Mouse (Mus musculus): Measurements from ENCODE around the gene Bid. TPM values are rescaled to one million over a fixed set of nuclear protein-coding genes. Genes with fewer than 3 reads are reported as not detected.
"Not testable (repeated sequence)": the region's sequence is repeated elsewhere in the genome, so short reads cannot be mapped to it uniquely, and the experiment has no call there.

The Bid gene
- polyA plus RNA-seq, 1 experiment from 2014 or later: 23.8 TPM

GRCm38 (mm10) chr6:120932597-120932996 is 15.9 kb upstream of the Bid start:
- Histone ChIP-seq H3K4me1 (peaks cover 4% of the 10 kb centered on the region; the same call in 1 of the 2 replicates), H3K36me3 (peaks cover 31% of the 10 kb centered on the region), H3K4me2 (no peak overlapping the region), H3K27ac (no peak overlapping the region), H3K27me3 (no peaks in the 10 kb centered on the region), H3K9ac (no peak overlapping the region), H3K9me3 (replicated peaks) (no peaks in the 10 kb centered on the region), H3K4me3 (replicated peaks) (no peak overlapping the region)
- WGBS: 82% methylated on average over 12 of the region's 12 CpGs
- no peak for ATAC-seq (replicated peaks; ENCODE audit: low FRiP score)

GRCm38 (mm10) chr6:120930450-120931306 is 14.0 kb upstream of the Bid start:
- no peak for ATAC-seq (replicated peaks; ENCODE audit: low FRiP score)
- Histone ChIP-seq H3K9ac (no peak overlapping the region), H3K4me2 (no peak overlapping the region), H3K36me3 (peaks cover 31% of the 10 kb centered on the region), H3K27ac (no peak overlapping the region), H3K27me3 (no peaks in the 10 kb centered on the region), H3K4me3 (replicated peaks) (no peak overlapping the region), H3K4me1 (peaks cover 4% of the 10 kb centered on the region; the same call in 1 of the 2 replicates), H3K9me3 (replicated peaks) (no peaks in the 10 kb centered on the region)
- WGBS: 82% methylated on average over 6 of the region's 6 CpGs

- Histone ChIP-seq H3K36me3 (peaks cover 25% of the 10 kb centered on the region), H3K9ac (no peak overlapping the region), H3K27ac (no peak overlapping the region), H3K4me2 (no peak overlapping the region), H3K4me3 (replicated peaks) (no peak overlapping the region), H3K27me3 (no peaks in the 10 kb centered on the region), H3K4me1 (peaks cover 4% of the 10 kb centered on the region; the same call in 1 of the 2 replicates), H3K9me3 (replicated peaks) (no peaks in the 10 kb centered on the region)
- ATAC-seq (replicated peaks; ENCODE audit: low FRiP score): no peak
- WGBS: 24% methylated on average over 1 of the region's 1 CpGs
Observed at GRCm38 (mm10) chr6:120929421-120929820, 12.8 kb upstream of the Bid start.

GRCm38 (mm10) chr6:120927765-120928164 is 11.1 kb upstream of the Bid start:
- Histone ChIP-seq H3K27ac (no peak overlapping the region), H3K4me1 (peaks cover 4% of the 10 kb centered on the region; the same call in 1 of the 2 replicates), H3K9ac (no peak overlapping the region), H3K4me2 (no peak overlapping the region), H3K4me3 (replicated peaks) (no peak overlapping the region), H3K9me3 (replicated peaks) (no peaks in the 10 kb centered on the region), H3K36me3 (peaks cover 15% of the 10 kb centered on the region), H3K27me3 (no peaks in the 10 kb centered on the region)
- ATAC-seq (replicated peaks; ENCODE audit: low FRiP score): no peak
- 56% methylated on average over 3 of the region's 3 CpGs for WGBS

GRCm38 (mm10) chr6:120926880-120927279 is 10.2 kb upstream of the Bid start:
- no peak overlapping the region for H3K4me3 ChIP-seq (replicated peaks)
- peaks cover 4% of the 10 kb centered on the region; the same call in 1 of the 2 replicates for H3K4me1 ChIP-seq
- H3K27ac ChIP-seq: no peak overlapping the region
- no peak for ATAC-seq (replicated peaks; ENCODE audit: low FRiP score)
- H3K36me3 ChIP-seq: peaks cover 6% of the 10 kb centered on the region; the same call in 1 of the 2 replicates
- H3K4me2 ChIP-seq: no peak overlapping the region
- no peaks in the 10 kb centered on the region for H3K27me3 ChIP-seq
- H3K9me3 ChIP-seq (replicated peaks): no peaks in the 10 kb centered on the region
- 40% methylated on average over 2 of the region's 2 CpGs for WGBS
- no peak overlapping the region for H3K9ac ChIP-seq

- not testable (repeated sequence) for H3K27ac ChIP-seq; H3K9me3 ChIP-seq (replicated peaks); H3K4me1 ChIP-seq; ATAC-seq (replicated peaks; ENCODE audit: low FRiP score); H3K4me3 ChIP-seq (replicated peaks); H3K27me3 ChIP-seq; H3K4me2 ChIP-seq; H3K9ac ChIP-seq; H3K36me3 ChIP-seq
- WGBS: 79% methylated on average over 2 of the region's 2 CpGs
Observed at GRCm38 (mm10) chr6:120924791-120925321, 8.2 kb upstream of the Bid start.

- H3K36me3 ChIP-seq: no peaks in the 10 kb centered on the region
- H3K9me3 ChIP-seq (replicated peaks): no peaks in the 10 kb centered on the region
- H3K27me3 ChIP-seq: 0 out of 2 replicates have a peak, but pooled peaks cover 6% of the 10 kb centered on the region
- 43% methylated on average over 3 of the region's 3 CpGs for WGBS
- no peak for ATAC-seq (replicated peaks; ENCODE audit: low FRiP score)
- peaks cover 24% of the 10 kb centered on the region for H3K4me1 ChIP-seq
- H3K27ac ChIP-seq: no peak overlapping the region
- H3K4me2 ChIP-seq: no peak overlapping the region
- no peak overlapping the region for H3K9ac ChIP-seq
- no peak overlapping the region for H3K4me3 ChIP-seq (replicated peaks)
Observed at GRCm38 (mm10) chr6:120917975-120918374, 1.3 kb upstream of the Bid start.

GRCm38 (mm10) chr6:120916972-120917881 is 574 bp upstream of the Bid start:
- Histone ChIP-seq H3K4me3 (replicated peaks) (peak overlapping the region; percentile 64), H3K4me2 (peak overlapping the region; percentile 98), H3K4me1 (peaks cover 26% of the 10 kb centered on the region)
- WGBS: 23% methylated on average over 11 of the region's 14 CpGs
- H3K9ac ChIP-seq; H3K27ac ChIP-seq; H3K36me3 ChIP-seq; H3K27me3 ChIP-seq; ATAC-seq (replicated peaks; ENCODE audit: low FRiP score); H3K9me3 ChIP-seq (replicated peaks): not testable (repeated sequence)

- Histone ChIP-seq H3K4me2 (peak overlapping the region; percentile 98), H3K9me3 (replicated peaks) (no peaks in the 10 kb centered on the region), H3K4me1 (peaks cover 29% of the 10 kb centered on the region), H3K4me3 (replicated peaks) (peak overlapping the region; percentile 64), H3K27ac (no peak overlapping the region), H3K27me3 (0 out of 2 replicates have a peak, but pooled peaks cover 6% of the 10 kb centered on the region), H3K9ac (peak overlapping the region; percentile 65; the same call in 1 of the 2 replicates), H3K36me3 (no peaks in the 10 kb centered on the region)
- ATAC-seq (replicated peaks; ENCODE audit: low FRiP score): 0 out of 2 replicates have a peak, but pooled peaks have one; percentile 9
- 35% methylated on average over 2 of the region's 2 CpGs for WGBS
Observed at GRCm38 (mm10) chr6:120915649-120915975, 1.0 kb downstream of the Bid start.

GRCm38 (mm10) chr6:120914911-120915648 is 1.6 kb downstream of the Bid start:
- Histone ChIP-seq H3K36me3 (no peaks in the 10 kb centered on the region), H3K9ac (no peak overlapping the region), H3K27ac (no peak overlapping the region), H3K9me3 (replicated peaks) (no peaks in the 10 kb centered on the region), H3K27me3 (0 out of 2 replicates have a peak, but pooled peaks cover 6% of the 10 kb centered on the region), H3K4me3 (replicated peaks) (peak overlapping the region; percentile 64; the same call in 1 of the 2 replicates), H3K4me2 (peak overlapping the region; percentile 98), H3K4me1 (peaks cover 29% of the 10 kb centered on the region)
- ATAC-seq (replicated peaks; ENCODE audit: low FRiP score): 0 out of 2 replicates have a peak, but pooled peaks have one; percentile 9
- 41% methylated on average over 9 of the region's 9 CpGs for WGBS

GRCm38 (mm10) chr6:120914533-120914910 is 2.1 kb downstream of the Bid start:
- no peak overlapping the region for H3K9ac ChIP-seq
- H3K4me1 ChIP-seq: peaks cover 29% of the 10 kb centered on the region
- H3K36me3 ChIP-seq: no peaks in the 10 kb centered on the region
- ATAC-seq (replicated peaks; ENCODE audit: low FRiP score): no peak
- H3K27ac ChIP-seq: no peak overlapping the region
- 77% methylated on average over 4 of the region's 4 CpGs for WGBS
- H3K4me2 ChIP-seq: no peak overlapping the region
- H3K9me3 ChIP-seq (replicated peaks): no peaks in the 10 kb centered on the region
- H3K4me3 ChIP-seq (replicated peaks): no peak overlapping the region
- H3K27me3 ChIP-seq: 0 out of 2 replicates have a peak, but pooled peaks cover 6% of the 10 kb centered on the region
